Mouse (Mus musculus): ENCODE data around the gene Nat8f6.
"Not testable (repeated sequence)": the region's sequence is repeated elsewhere in the genome, so short reads cannot be mapped to it uniquely, and the experiment has no call there.

Nat8f6 gene

DNA sequence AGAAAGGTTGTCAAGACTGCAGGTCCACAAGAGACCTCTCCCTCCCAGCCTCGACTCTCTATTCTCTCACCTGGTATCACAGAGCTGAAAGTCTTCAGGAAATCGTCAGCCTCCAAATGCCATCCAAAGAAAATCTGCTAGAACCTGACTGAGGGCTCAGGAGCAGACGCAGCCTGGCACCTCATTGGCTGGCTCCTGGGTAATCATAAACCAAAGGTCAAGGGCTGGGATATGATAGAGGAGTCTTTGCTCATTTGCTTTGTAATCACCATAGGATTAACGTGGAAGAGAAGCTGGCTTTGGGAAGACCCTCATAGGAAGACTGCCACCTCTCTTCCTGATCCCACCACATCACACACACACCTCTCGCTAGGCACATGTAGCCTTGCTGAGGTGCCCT lies at the start of gene Nat8f6, which contains the start of gene Nat8f5:
Gene Nat8f6 (minus strand): TSS at position 118 of the 400 bp plus-strand sequence.
Gene Nat8f5 (minus strand): TSS at position 136 of the 400 bp plus-strand sequence.
- DNase-seq (ENCODE audit: low spot score in 2 of 2): no peak

DNA sequence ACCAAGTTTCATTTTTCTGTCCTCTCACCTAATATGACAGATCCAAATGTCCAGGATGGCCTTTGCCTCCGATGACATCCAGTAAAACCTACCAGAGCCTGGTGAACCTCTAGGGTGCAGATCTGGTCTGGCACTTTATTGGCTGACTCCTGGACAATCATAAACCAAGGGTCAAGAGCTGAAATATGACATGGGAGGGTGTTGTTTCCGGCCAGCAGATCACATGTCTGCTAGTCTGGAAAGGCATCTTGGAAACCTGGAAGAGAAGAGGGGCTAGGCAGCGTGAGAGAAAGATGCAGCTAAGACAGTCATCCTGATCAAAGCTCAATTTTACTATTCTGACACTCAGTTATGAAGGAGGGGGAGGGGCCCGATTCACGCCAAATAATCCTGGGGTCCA lies 48.3 kb upstream of the Nat8f6 start, which contains the start of gene Nat8f2:
Gene Nat8f2 (minus strand): TSS at position 153 of the 400 bp plus-strand sequence.
- DNase-seq (ENCODE audit: low spot score in 2 of 2): not testable (repeated sequence)

DNA sequence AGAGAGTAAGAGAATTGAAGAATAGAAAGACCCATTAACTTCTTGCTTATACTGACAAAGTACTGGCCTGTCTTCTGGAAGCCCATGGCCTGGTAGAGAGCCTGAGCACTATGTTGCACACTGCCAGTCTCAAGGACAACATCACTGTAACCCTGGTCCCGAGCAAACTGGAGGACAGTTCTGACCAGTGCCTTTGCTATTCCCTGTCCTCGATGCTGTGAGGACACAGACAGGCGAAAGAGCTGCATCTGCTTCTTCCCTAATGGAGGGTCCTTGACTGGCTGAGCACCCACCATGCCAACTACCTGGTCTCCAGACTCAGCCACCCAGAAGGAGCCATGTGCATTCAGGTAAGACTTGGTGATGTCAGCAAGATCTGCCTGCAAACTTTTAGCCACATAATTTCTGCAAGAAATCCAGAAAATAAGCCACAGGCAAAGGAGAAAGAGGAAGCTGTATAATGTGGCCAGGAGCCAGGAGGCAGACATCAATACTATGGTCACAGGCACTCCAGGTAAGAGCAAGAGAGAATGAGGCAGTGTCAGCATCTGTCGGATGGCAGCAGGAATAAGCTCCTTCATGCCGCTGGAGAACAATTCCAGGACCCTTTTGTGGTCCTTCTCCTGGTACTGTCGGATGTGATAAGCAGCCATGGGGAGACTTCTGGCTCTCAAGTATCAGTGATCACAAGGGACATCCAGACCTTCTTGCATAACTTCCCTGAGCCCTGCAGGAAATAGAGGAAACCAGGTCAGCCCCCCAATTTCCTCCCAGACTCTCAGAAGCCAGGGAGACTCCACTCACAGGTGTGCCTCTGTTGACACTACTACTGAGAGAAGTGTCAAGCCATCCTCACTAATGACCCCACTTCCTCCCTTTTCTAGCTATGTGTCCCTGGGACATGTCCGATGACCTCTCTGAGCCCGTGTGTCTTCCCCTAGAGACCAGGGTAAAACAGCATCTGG lies 47.3 kb upstream of the Nat8f6 start:
- no peak for DNase-seq (ENCODE audit: low spot score in 2 of 2)

DNA sequence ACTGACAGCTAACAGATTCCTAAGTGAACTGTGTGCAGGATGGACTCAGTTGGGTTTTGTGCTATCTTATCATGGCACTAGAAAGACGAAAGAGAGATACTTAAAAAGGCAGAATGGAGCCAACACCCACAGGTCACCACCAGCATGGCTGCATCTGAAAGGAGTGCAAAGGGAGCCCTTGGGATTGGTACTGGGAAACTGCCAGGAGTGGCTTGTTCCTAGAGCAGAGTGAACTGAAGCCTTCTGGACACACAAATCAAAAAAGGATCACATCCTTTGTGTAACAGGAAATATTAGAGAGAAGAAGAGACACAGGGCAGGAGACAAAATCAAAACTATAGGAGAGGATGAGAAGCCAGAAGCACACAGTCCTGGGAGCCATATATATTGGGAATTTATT lies 46.2 kb upstream of the Nat8f6 start:
- DNase-seq (ENCODE audit: low spot score in 2 of 2): not testable (repeated sequence)

DNA sequence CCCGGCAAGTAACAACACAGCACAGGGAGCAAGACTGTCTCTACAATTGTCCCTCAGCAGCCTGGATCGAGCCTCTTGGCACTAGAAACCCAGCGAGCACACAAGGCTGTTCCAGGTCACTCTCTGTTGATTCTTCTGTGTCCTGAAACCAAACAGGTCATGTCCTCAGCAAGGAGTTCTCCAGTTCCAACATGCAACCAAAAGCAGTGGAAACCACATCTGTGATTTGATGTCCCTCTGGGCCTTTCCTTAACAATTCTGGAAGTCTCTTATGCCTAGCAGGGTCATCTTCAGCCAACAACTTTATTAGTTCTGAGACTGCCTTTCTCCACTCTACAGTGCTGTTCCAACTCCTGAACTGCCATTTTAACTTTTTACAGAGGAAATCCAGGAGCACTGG lies 45.4 kb upstream of the Nat8f6 start:
- DNase-seq (ENCODE audit: low spot score in 2 of 2): not testable (repeated sequence)

DNA sequence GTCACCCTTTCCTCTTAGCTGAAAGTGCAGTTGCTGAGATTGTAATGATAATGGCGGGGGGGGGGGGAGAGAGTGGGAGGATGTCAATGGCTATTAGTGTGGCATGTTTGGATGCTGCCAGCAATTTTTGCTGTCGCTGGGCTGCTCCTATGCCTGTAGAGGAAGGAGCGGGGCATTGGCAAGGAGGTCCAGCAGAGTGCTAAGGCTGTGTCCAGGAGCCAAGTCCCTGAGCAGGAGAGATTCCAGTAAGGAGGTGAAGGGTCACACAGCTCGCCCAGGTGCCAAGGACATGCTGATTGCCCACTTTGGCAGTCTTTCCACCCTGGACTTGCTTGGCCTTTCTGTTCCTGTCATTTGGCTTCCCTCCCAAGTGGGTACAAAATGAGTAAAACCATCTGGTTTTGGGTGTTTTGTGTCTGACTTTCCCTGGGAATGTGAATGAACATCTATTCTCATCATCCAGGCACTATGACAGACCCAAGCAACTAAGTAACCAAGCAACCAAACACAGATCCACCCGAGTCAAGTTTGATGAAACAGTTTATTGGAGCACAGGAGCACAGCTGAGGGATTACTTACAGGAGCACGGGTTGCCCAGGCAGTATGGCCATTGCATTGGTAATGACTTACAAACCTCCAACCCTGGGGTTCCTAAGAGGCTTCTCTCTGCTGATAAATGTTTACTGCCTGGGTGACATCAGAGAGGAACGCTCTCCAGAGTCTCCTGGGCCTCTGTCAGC lies 44.3 kb upstream of the Nat8f6 start:
- DNase-seq (ENCODE audit: low spot score in 2 of 2): not testable (repeated sequence)

DNA sequence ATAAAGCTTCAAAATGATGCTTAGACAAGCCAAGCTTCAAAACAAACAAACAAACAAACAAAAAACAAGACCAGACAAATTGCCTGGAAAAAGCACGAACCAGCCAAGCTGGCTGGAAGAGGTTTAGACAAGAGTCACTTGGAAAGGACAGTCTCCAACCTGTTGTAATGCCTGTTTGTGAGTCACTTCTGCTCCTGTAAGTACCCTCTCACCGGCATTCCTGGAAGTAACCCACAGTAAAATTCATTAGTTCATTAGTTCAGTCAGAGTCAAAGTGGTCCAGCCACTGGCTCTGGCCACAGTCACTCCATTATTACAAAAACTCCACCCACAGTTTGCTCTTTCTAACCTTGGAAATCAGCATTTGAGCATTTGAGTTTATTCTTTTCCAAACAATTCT lies 43.1 kb upstream of the Nat8f6 start:
- no peak for DNase-seq (ENCODE audit: low spot score in 2 of 2)

DNA sequence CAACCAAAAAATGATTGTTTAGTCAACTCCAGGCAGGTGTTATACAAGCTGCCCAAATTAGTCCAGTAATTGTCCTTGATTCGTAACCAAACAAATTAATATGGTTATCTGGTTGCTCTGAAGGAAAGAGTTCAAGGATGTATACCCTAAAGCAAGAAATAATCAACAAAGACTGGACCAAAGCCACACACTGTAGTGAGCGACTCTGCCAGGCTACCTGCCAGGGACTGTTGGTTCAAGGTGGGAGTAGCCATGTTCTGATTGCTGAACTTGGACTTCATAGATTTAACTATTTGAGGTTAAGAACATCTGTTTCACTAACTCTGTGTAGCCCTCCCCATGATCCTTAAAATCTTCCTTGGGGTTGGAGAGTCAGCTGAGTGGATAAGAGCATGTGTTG lies 42.4 kb upstream of the Nat8f6 start:
- DNase-seq (ENCODE audit: low spot score in 2 of 2): no peak

DNA sequence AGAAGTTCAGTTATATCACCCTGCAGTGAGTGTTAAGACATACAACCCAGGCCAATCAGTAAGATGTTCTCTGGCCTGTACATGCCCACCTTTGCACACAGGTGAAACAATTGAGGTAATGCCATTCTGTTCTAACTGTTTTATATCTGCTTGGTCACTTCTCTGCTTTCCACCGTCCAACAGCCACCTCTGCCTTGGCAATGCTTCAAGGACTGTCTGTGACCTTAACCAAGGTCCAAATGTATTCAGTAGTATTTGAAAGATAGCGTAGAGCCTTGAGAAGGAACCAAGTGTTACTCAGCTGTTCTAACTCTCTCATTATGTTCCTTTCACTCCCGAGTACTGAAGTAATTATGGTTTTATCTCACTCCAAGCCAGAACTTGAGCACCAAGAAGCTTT lies 41.8 kb upstream of the Nat8f6 start:
- no peak for DNase-seq (ENCODE audit: low spot score in 2 of 2)

DNA sequence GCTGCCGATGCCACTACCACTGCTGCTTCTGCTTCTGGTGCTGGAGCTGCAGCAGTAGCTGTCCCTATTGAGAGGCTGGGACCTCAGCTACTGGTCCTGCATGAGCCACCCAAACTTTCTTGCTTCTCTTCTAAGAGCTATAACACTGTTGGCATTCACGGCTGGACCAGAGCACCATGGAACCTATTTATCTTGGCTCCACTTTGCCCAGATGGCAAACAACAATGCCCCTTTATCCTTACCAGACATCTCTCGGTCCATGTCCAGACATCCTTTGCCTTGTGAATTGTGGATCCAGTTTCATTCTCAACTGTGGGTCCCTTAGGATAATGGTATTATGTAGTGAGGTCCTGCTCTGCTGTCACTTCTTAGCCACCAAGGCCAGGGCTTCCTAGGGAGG lies 40.5 kb upstream of the Nat8f6 start:
- no peak for DNase-seq (ENCODE audit: low spot score in 2 of 2)

DNA sequence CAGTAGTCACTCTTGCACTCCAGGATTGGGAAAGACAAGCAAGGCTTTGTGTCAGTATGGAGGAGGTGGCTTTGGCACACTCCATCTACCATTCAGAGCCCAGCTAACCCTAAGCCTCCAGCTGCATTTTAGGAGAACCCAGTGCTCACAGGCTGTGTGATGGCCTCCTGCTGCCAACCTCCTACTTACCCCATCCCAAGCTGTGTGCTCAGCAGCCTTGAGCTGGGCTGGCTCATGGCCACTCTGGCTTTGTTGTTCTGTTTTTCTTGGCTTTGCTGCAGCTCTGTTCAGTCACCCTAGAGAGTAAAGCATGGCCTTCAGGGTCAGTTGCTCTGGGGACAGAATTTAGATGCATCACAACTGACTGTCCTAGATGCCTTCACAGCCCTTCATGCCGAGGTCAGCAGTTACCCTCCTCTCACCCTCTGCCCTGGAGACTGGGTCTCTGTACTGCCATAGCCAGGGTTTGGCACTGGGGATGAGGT lies 35.5 kb upstream of the Nat8f6 start:
- DNase-seq (ENCODE audit: low spot score in 2 of 2): no peak

DNA sequence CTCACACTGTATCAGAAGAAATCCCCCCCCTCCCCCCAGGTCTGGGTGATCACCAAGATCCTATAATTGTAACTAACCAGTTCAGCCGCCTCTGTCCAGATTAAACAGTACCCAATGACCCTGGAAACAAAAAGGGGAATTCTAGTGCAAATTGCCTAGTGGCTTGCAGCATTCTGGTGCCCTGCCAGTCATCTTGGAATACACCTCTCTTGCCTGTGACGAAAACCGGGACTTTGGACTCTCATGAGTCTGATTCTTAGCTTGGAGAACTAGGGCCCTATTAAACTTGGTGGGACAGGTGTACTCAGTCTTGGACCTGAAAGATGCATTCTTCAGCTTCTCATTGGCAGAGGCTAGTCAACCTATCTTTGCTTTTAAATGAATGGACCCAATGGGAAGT lies 32.7 kb upstream of the Nat8f6 start:
- no peak for DNase-seq (ENCODE audit: low spot score in 2 of 2)

DNA sequence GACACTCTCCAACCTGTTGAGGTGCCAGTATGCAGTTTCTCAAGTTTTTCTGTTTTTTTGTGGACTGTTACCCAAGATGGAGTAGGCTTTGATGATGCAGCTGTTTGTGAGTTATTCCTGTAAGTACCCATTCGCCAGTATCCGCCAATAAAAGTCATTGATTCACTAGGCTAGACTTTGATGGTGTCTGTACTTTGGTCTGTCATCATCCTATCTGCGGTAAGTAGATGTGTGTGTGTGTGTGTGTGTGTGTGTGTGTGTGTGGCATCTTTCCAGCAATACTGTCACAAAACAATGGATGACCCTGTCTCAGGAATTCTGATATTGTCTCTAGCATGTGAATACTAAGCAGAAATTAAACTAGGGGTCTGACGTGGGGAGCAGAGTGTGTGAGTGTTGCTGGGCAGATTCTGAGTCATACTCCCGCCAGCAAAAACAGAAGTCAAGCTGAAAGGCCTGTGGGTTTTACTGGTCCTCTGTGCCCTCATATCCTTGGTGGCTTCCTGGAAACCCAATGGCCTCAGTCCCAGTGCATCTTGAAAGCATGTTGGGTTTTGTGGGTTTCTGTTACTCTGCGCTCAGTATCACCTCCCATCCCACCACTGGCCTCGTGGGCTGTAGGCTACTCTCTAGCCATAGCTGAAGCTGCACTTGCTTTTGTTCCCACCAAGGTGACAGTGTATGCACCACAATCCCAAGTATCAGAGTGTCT lies 30.5 kb upstream of the Nat8f6 start:
- DNase-seq (ENCODE audit: low spot score in 2 of 2): no peak

DNA sequence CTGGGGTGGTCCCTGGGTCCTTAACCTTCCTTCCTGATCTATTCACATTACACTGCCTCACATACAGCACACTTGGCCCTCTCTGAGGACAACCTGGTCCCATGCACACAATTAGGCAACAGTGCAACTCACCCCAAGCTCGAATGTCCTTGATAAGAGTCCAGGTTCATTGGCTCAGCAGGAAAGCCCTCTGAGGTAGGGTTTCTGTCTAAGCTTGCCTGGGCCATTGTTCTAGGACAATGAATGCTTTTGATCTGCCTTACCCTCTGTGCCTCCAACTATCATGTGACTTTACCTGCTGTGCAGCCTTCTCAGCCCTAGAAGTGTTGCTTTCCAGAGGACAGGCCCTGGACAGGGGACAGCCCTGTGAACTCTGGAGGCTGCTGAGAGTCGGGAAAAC lies 28.5 kb upstream of the Nat8f6 start:
- DNase-seq (ENCODE audit: low spot score in 2 of 2): no peak

DNA sequence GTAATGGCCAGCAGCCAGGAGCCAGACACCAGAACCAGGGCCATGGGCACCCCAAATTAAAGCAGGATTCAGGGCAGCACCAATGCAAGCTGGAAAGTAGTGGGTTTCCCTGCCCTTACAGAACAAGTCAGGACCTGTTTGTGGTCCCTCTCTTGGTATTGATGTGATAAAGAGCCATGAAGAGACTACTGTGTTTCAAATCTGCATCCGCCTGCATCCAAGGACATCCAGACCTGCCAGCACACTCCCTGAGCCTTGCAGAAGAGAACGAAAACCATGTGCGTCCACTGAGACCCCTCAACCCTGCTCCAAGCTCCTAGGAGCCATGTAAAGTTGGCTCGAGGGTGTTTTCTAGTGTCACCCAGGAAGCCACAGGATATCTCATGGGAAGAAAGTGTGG lies 27.4 kb upstream of the Nat8f6 start:
- DNase-seq (ENCODE audit: low spot score in 2 of 2): no peak

DNA sequence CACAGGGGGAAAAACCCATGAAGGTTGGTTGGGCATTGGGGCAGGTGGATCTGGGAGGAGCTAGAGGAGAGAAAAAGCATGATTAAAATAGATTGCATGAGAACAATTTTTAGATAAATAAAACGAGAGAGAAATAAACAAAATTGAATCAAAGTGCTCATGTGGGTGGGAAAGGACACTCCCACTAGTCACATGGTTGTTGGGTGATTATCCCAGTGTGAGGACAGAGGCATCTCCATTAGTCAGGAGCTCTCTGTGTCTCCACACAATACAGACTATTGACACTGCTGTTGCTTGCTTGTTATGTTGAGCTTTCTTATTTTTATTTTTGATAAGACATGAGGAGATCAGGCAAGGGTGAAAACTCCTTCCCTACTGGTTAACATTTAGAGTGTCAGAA lies 26.2 kb upstream of the Nat8f6 start:
- no peak for DNase-seq (ENCODE audit: low spot score in 2 of 2)

DNA sequence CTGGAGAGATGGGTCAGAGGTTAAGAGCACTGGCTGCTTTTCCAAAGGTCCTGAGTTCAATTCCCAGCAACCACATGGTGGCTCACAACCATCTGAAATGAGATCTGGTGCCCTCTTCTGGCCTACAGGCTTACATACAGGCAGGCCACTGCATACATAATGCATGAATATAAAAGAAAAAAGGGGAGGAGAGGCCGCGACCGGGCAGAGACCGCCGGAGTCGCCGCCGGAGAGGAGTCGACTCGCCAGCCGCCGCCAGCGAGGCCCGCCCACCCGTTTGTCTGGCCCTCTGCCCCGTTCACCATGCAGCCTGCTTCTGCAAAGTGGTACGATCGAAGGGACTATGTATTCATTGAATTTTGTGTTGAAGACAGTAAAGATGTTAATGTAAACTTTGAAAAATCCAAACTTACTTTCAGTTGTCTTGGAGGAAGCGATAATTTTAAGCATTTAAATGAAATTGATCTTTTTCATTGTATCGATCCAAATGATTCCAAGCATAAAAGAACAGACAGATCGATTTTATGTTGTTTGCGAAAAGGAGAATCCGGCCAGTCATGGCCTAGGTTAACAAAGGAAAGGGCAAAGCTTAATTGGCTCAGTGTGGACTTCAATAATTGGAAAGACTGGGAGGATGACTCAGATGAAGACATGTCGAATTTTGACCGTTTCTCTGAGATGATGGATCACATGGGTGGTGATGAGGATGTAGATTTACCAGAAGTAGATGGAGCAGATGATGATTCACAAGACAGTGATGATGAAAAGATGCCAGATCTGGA lies 23.1 kb upstream of the Nat8f6 start:
- DNase-seq (ENCODE audit: low spot score in 2 of 2): not testable (repeated sequence)

DNA sequence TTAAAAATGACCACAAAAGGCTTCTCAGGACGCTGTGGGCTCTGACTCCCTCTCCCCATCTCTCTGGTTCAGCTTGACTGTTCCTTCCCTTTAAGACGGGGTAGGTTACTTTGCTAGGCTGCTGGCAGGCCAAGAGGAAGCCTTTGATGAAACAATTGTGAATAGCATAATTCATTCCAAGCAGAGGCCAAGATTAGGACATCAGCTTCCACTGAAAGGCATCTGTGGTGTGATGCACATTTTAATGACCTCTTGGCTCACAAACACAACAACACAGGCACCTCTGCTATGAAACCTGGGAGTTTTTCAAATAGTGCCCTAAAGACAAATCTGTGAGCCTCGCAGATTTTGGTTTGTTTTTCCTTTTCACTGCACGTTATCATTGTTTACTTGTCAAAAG lies 19.2 kb upstream of the Nat8f6 start:
- no peak for DNase-seq (ENCODE audit: low spot score in 2 of 2)

DNA sequence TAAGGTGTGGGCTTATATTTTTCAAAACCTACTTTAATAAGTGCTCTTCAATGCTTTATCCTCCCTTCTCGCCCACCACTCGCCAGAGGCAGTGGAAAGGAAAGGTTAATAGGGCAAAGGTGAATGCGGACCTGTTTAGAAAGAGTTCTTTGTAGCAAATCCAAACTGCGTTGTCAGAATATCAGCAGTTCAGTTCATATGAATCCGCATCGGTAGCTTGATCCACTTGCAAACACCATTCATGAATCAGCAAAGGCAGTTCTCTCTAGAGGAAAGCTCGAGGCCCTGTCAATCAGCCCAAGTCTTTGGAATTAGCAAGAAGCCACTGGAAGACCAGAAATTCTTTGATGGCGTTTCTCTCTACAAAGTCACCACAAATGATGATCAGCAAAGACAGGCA lies 17.9 kb upstream of the Nat8f6 start:
- no peak for DNase-seq (ENCODE audit: low spot score in 2 of 2)

DNA sequence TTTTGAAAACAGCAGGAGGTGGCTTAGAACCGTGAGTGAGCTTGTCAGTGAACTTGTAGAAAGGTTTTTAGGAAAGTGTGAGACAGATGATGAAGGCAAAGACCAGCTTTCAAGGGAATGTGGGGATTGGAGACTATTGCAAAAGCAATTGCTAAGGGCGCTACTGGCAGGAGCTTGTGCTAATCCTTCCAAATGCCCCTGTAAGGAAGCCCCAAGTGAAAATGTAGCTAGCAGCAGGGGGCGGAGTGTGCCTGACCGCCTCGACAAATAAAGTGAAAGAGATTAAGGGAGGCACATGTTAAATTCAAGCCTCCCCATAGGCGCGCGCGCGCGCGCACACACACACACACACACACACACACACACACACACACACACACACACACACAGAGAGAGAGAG lies 16.6 kb upstream of the Nat8f6 start:
- not testable (repeated sequence) for DNase-seq (ENCODE audit: low spot score in 2 of 2)

DNA sequence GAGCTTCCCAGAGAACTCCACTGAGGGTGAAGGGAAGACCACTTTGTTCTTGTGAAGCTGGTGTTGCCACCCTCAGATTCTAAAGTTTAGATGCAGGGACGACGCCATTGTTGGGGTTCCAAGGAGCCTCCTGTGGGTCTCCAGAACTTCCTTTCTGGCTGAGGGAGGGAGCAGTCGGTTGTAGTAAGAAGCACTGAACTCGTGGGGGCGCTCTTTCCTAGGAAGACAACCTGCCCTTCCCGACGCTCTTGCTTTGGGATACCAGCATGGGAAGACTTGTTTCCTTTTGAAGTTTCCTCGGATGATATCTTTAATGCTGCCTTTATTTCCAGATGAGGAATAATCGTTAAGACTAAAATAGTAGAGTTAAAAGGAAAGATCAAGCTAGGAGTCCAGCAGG lies 16.1 kb upstream of the Nat8f6 start:
- not testable (repeated sequence) for DNase-seq (ENCODE audit: low spot score in 2 of 2)
